Mouse (Mus musculus) C2C12 (cell line): ENCODE data around the gene Tubb4a.

Source experiments
- CEBPB ChIP-seq: IDR thresholded peaks from one replicate; pipeline ENCODE4 v1.6.1; 2011; ENCODE audit warnings: low read depth, mild to moderate bottlenecking, control low read depth, moderate library complexity
- CTCF ChIP-seq: IDR thresholded peaks from one replicate; pipeline ENCODE4 v1.5.1; 2011; ENCODE audit not compliant: control insufficient read depth, insufficient read depth, insufficient read length
- MAX ChIP-seq: IDR thresholded peaks from one replicate; pipeline ENCODE4 v1.6.1; 2011; ENCODE audit warnings: mild to moderate bottlenecking, control low read depth

- no peak for TF ChIP-seq CTCF
- TF ChIP-seq CEBPB: no peak
- no peak for TF ChIP-seq MAX
Measured at GRCm38 (mm10) chr17:57112768-57113474, 25.3 kb upstream of the Tubb4a start.
